Mouse (Mus musculus) ovary, postnatal 36 days (tissue): Measurements from ENCODE around the gene Vps72.

Experiments
- DNase-seq: peaks from one replicate; pipeline ENCODE4 v3.0.0; 2022; ENCODE audit warnings: low spot score, mixed read lengths

Gene Vps72

GRCm38 (mm10) chr3:95164840-95165239, 54.0 kb downstream of the Vps72 start:
- no peak for DNase-seq

- no peak for DNase-seq
Observed at GRCm38 (mm10) chr3:95169996-95170395, 59.2 kb downstream of the Vps72 start.

- no peak for DNase-seq
Observed at GRCm38 (mm10) chr3:95171105-95171504, 60.3 kb downstream of the Vps72 start.
